ENCODE assay signal across 8 mouse cellular contexts in the genomic region with DNA sequence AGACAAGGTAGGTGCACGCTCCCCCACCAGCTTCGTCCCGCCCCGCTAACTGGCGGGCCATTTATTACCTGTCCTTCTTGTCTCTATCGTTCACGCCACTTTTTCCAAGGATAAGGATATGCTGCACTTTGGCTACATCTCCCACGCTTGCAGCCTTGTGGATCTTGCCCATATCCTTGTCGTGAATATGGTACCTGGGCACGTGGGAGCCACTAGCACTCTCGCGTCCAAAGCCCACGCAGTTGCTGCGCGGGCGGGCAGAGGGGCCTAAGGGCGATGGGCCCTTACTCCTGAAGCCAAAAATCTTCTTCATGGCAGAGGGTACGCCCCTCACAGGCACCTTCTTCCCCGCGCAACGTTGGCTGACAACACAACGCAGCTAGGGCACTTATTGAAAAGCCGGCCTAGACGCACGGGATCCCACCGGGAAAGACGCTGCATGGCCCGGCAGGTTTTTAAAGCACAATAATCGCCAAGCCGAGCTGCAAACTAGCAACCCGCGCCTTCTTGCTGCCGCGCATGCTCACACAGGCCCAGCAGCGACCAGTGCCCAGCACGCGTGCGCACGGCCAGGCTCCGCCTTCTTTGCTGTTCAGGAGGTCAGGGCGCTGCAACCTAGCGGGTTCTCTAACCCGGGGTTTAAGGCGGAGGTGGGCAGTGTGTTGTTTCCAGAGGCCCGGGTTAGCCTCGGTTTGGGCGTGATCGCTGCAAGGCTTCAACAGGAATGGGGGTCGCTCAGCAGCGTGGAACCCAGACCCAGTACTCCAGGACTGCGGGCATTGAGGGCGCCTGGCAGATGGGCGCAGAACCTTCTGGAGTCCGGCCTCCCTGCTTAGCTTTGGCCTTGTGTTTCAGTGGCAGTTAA. TPM values are rescaled to one million over a fixed set of nuclear protein-coding genes. Genes with fewer than 3 reads are reported as not detected.
DNase-seq lines count a peak whose midpoint lies in the region; ATAC-seq lines count a peak whose summit lies in the region.

Ankrd26 (minus strand) TSS at position 482 of the 865 bp plus-strand sequence.

- H3K27ac ChIP-seq in lung, embryonic 16.5 days (ENCODE audit: low read length): peak within 1 kb of the TSS; percentile 52; the same call in 1 of the 2 replicates

- peak; percentile 93 to 98 for ATAC-seq in hematopoietic stem cell, adult 5-6 weeks (replicated peaks in 1 of 2; ENCODE audit: insufficient read depth in 1 of 2, low FRiP score in 2 of 2, low TSS enrichment in 1 of 2, low read depth in 1 of 2, poor library complexity in 2 of 2, severe bottlenecking in 2 of 2)
- peak; percentile 98 for ATAC-seq in lung, embryonic 16.5 days (ENCODE audit: low read depth)

- H3K4me2 ChIP-seq in lung, embryonic 16.5 days (ENCODE audit: low read depth, low read length): peak within 1 kb of the TSS; percentile 71

- peak within 1 kb of the TSS; percentile 90 for H3K9ac ChIP-seq in lung, embryonic 16.5 days (ENCODE audit: low read length)

- H3K9me3 ChIP-seq in lung, embryonic 16.5 days (ENCODE audit: control insufficient read depth, low read length): no peaks in the 10 kb centered on the region

- H3K4me1 ChIP-seq in lung, embryonic 16.5 days (replicated peaks; ENCODE audit: control insufficient read depth, insufficient read depth, low read length): peaks cover 7% of the 10 kb centered on the region; the same call in 1 of the 2 replicates

- H3K36me3 ChIP-seq in lung, embryonic 16.5 days (ENCODE audit: control insufficient read depth, insufficient read depth, low read length): peaks cover 2% of the 10 kb centered on the region; the same call in 1 of the 2 replicates

- no peaks in the 10 kb centered on the region for H3K27me3 ChIP-seq in lung, embryonic 16.5 days (ENCODE audit: control insufficient read depth, insufficient read depth, low read depth, low read length)

- WGBS in lung, embryonic 16.5 days: 3% methylated on average over 54 of the region's 54 CpGs

- peak within 1 kb of the TSS; percentile 73 for H3K4me3 ChIP-seq in lung, embryonic 16.5 days (ENCODE audit: low read length)

- DNase-seq in MEL-GATA-1-ER (ENCODE audit: extremely low read depth, low read depth): peak; percentile 78
- peak; percentile 95 for DNase-seq in cerebellum, adult 8-10 months
- peak; percentile 93 for DNase-seq in forelimb bud, embryonic 11.5 days (ENCODE audit: low read depth, low spot score)
- DNase-seq in layer of hippocampus, adult 9-10 months (ENCODE audit: low spot score): peak; percentile 69
- peak; percentile 82 for DNase-seq in ovary, postnatal 10 days (ENCODE audit: low spot score)
- DNase-seq in thymus, postnatal 10 days (ENCODE audit: low spot score in 2 of 2): peak; percentile 83 to 92

RNA-seq across cellular contexts. Expression of gene Ankrd26, which starts in this region (rescaled TPM):
- 19.5 and 21.1 TPM in 2 replicates for total RNA-seq in hematopoietic stem cell, adult 5-6 weeks (2017)
- 11.4 and 12.6 TPM in 2 replicates for polyA plus RNA-seq in lung, embryonic 16.5 days (2015; fragmentation: Nextera tagmentation; extraction: Ambion mirVana)

Comparison
In these comparisons a context has a peak if more than half of its experiments do, and no peak if none do; other contexts are left out.
1. Peak in every context shown above with its lines: DNase-seq, ATAC-seq, H3K4me3 ChIP-seq and H3K27ac ChIP-seq.